ENCODE assay signal across 8 mouse cellular contexts in genomic region chr3:133672742-133673447, GRCm38 (mm10).
DNase-seq lines count a peak whose midpoint lies in the region.

No protein-coding gene starts in this region.

- DNase-seq in left cerebral cortex, adult 18-20 months (ENCODE audit: low spot score in 2 of 2) = peak; percentile 33 to 53
- DNase-seq in left cerebral cortex, adult 11 months (ENCODE audit: low spot score) = no peak
- DNase-seq in adrenal gland, adult 18-20 months (ENCODE audit: low spot score in 2 of 2) = peak; percentile 15 to 20
- peak; percentile 83 for DNase-seq in gastrocnemius, adult 18-20 months (ENCODE audit: low spot score)
- DNase-seq in layer of hippocampus, adult 8-10 months (ENCODE audit: low spot score in 2 of 2) = peak; percentile 43 to 44
- peak; percentile 66 for DNase-seq in telencephalon, adult 2 months (ENCODE audit: low read depth, low spot score)
- DNase-seq in c-Kit-positive CD71-positive TER-119-positive erythroid progenitor cells, embryonic 14.5 days (ENCODE audit: low spot score) = no peak
- no peak for DNase-seq in thymus, postnatal 0 days (ENCODE audit: low spot score)

Comparison
In these comparisons a context has a peak if more than half of its experiments do, and no peak if none do; other contexts are left out.
1. DNase-seq: peak in left cerebral cortex, adult 18-20 months (2 of 2), adrenal gland, adult 18-20 months (2 of 2), gastrocnemius, adult 18-20 months (single experiment), layer of hippocampus, adult 8-10 months (2 of 2) and telencephalon, adult 2 months (single experiment); none in left cerebral cortex, adult 11 months (single experiment), c-Kit-positive CD71-positive TER-119-positive erythroid progenitor cells, embryonic 14.5 days (single experiment) and thymus, postnatal 0 days (single experiment).